Mouse (Mus musculus): ENCODE measurements at regions not wholly inside any gene's neighbourhood (a gene's known extent, or its start where the extent isn't known, plus 50 kb on each side); places are given as distances from the start of the nearest gene placed in this dataset.
A peak's percentile ranks its signal among the peaks of the same experiment; 100 is the strongest.
"Not testable (repeated sequence)": the region's sequence is repeated elsewhere in the genome, so short reads cannot be mapped to it uniquely, and the experiment has no call there.

- DNase-seq = peak; percentile 8
These were observed 136.0 kb upstream of the Mad2l1 start for GRCm38 (mm10) chr6:66399091-66399755.

- DNase-seq = no peak
These were observed 133.7 kb upstream of the Mad2l1 start for GRCm38 (mm10) chr6:66401468-66401867.

GRCm38 (mm10) chr6:66401868-66402440 lies 133.2 kb upstream of the Mad2l1 start:
- DNase-seq = no peak

DNA sequence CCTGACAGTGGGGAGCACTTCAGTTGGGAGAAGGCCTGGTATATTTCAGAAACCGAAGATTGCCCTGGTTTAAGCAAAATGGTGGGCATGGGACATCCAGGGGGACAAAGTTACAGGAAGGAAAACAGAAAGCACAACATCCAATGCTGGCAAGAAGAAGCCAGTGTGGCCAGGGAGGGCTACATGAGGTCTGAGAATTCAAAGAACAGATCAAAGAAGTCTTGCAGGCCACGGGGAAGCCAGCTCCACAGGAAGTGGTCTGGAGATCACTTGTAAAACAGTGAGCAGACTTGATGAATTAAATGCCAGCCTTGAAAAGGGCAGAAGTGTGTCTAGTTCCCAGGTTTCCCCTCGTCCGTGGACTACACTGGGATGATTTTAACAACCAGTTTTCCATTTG lies 120.4 kb upstream of the Mad2l1 start:
- no peak for DNase-seq

- DNase-seq = no peak
These were observed 115.6 kb upstream of the Mad2l1 start for GRCm38 (mm10) chr6:66419452-66420041.

- DNase-seq = no peak
These were observed 106.8 kb upstream of the Mad2l1 start for GRCm38 (mm10) chr6:66428370-66428769.

- not testable (repeated sequence) for DNase-seq
These were observed 84.8 kb upstream of the Mad2l1 start for GRCm38 (mm10) chr6:66450408-66450807.

GRCm38 (mm10) chr6:66458172-66458571 lies 77.0 kb upstream of the Mad2l1 start:
- no peak for DNase-seq

DNA sequence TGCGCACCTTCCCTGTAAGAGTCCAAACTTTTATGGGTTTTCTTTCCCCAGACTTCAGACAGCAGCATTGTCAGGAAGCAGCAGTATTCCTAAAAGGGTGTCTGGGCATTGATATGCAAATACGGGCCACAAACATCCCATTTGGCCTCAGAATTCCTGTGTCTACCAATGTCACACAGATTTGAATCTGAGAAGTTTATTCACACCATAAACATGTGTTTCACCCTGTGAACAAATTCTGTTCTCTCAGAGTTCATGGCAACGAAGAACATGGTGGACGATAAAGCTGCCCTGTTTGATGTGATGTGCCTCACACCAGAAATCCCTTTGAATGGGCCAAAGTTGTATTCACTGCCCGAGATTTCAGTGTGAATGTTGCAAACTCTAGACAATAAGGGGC lies 70.7 kb upstream of the Mad2l1 start:
- DNase-seq = no peak

- DNase-seq = no peak
These were observed 69.9 kb upstream of the Mad2l1 start for GRCm38 (mm10) chr6:66465137-66465853.

DNA sequence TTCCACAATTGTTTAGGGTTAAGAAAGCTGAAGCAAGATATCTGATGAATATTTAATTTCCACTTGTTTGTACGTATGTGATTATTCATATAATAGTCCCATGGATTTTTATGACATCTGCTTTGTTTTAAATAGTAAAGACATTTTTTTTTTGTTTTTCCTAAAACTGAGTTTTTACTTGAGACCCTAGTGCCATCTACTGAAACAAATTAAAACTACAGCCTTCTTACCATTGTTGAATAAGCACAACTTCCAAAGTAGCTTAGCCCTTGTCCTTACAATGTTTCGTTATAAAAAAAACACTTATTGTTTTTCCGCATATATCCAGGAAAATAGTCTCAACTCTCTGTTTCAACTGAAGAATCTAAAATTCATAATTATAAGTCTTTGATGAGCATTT lies 68.4 kb upstream of the Mad2l1 start:
- DNase-seq = peak; percentile 24

GRCm38 (mm10) chr6:66470627-66471249 lies 64.5 kb upstream of the Mad2l1 start:
- no peak for DNase-seq

DNA sequence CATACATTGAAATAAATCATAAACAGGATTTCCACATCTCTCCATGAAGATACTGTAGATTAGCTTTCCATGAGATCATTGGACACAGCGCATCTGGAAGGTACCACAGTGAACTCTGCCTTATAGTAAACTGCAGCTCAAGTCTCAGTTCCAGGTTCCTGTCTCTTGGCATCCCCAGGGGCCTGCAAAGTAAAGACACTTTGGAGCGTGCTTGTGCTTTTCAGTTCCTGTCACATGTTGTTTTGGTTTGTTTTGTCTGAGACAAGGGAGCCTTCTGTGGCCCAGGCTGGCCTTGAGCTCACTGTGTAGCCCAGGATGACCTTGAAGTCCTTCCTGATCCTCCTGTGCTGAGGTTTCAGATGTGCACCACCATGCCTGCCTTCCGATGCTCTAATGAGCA lies 63.4 kb upstream of the Mad2l1 start:
- DNase-seq = no peak

DNA sequence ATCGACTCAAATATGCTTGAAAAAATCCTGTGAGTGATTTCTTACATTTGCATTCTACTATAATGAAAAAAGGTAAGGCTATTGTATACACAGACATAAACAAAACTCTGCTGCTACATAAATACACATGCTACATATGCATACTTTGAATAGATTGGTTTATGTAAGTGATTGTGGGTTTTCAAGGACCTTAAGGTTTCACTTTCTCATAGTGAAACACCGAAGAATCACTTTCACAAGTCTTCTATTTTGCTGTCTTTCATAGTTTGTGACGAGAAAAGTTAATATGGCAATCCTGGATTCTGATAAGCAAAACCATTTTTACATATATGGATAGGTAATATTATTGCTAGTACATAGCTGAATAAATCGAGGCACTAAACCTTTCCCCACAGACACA lies 62.5 kb upstream of the Mad2l1 start:
- no peak for DNase-seq

DNA sequence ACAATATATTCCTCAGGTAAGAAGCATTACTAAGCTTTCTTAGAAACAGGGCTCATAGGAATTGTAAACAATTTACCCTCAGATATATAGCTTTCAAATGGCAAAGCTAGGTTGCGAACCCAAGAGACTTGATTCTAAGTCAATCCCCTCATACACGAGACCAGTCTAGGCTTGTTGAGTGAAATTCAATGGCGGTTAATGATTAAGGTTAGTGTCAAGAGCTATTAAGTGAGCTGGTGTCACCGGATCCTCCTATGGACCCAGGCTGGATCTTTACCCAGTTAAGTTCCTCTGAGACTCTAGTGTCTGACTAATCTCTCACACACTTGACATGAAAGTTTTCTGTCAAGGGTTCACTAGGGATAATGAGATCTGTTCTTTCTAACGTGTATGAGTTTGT lies 57.6 kb upstream of the Mad2l1 start:
- DNase-seq = no peak

DNA sequence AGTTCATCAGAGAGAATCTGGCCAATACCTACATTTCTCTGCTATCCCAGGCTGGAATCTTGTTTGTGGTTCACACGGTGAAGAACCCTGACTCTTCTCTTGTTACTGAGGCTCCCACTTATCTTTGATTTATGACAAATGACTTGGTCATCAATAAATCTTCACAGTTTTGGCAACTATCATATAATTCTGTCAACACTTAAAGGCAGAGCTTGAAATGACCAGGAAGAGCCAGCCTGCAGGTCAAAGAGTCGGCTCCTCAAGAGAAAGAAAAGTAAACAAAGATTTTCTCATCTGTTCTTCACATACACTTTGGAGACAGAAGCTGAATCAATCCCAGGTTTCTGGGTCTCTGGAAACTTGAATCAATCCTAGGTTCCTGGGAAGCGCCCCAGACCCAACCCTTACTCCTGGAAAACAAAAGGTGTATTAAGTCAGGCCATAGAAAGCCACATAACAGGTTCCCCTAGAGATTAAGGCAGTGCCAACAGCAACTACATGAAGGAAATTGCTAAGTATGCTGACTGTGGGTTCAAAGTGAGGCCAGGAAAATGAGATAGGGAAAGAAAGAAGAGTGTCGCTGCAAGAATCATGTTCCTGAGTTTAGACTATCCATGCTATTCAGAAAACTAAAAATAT lies 56.7 kb upstream of the Mad2l1 start:
- DNase-seq = no peak

DNA sequence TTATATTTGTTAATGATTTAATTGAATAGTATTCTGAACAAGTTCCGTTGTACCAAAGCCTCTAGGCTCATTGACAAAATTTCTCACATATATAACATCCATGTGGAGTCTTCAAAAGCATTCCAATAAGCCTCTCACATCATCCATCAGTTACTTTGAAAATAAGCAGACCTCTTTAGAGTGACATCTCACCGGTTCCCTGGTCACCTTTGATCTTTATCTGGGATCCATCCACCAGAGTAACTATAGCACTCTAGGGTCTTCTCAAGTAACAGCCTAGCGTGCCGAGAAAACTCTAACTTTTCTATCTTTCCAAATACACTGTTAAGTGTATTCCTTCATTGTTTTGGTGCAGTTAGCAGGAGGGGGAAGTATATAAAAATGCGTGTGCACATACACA lies 55.6 kb upstream of the Mad2l1 start:
- no peak for DNase-seq

DNA sequence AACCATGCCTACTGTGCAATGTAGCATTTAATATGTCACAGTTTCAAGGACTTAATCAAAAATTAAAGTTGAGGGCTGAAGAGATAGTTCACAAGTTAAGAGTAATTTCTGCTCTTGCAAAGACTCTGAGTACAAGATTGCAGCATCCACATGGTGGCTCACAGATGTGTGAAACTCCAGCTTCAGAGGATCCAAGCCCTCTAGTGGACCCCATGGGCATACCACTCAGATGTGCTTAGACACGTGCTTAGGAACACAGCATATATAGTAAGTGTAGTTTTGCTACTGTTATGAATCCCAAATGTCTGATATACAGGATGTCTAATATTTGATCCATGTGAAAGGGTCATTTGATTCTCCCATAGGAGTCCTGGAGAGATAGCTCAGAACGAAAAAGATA lies 55.0 kb upstream of the Mad2l1 start:
- DNase-seq = no peak

DNA sequence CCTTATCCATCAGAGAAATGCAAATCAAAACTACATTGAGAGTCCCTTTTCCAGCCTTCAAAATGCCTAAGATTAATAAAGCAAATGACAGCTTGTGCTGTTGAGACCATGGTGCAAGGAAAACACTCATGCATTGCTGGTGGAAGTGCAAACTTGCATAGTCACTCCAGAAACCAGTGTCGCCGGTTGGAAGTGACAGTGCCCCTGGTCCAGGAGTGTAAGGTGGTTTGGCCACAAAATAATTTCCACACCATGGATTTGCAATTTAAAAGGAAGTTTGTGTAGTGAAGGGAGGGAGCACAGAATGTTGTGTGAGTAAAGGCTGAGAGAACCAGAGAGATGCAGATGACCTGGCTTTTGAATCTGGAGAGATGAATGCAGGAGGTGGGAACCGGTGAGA lies 52.4 kb upstream of the Mad2l1 start:
- no peak for DNase-seq

Measured in cerebellum, adult 9-10 months (tissue).